Mouse (Mus musculus) liver, adult 2 months (tissue): ENCODE measurements at regions not wholly inside any gene's neighbourhood (a gene's known extent, or its start where the extent isn't known, plus 50 kb on each side); places are given as distances from the start of the nearest gene placed in this dataset.

Source experiments
- DNase-seq: peaks from one replicate; pipeline ENCODE4 v3.0.0-alpha.2; 2011; ENCODE audit warnings: low read depth, low spot score; ENCODE audit errors: extremely low read depth
- H3K27ac ChIP-seq: fragments of 200-500 bp; replicated peaks from 2 replicates; pipeline ENCODE4 v1.5.1; 2012; ENCODE audit warnings: low read depth, mild to moderate bottlenecking, control low read depth, inconsistent platforms, low read length; ENCODE audit not compliant: insufficient read depth
- H3K27me3 ChIP-seq: fragments of 200-500 bp; 2 replicates; pipeline ENCODE4 v1.6.1; 2012; ENCODE audit warnings: mild to moderate bottlenecking, moderate library complexity, low read length, inconsistent platforms; ENCODE audit not compliant: control insufficient read depth, insufficient read depth
- H3K36me3 ChIP-seq: fragments of 200-500 bp; 2 replicates; pipeline ENCODE4 v1.6.1; 2012; ENCODE audit warnings: low read length, inconsistent platforms; ENCODE audit not compliant: control insufficient read depth, insufficient read depth
- H3K4me1 ChIP-seq: fragments of 200-500 bp; 2 replicates; pipeline ENCODE4 v1.6.1; 2011; ENCODE audit warnings: low read length; ENCODE audit not compliant: control insufficient read depth, insufficient read depth
- H3K4me3 ChIP-seq: fragments of 200-500 bp; 2 replicates; pipeline ENCODE4 v1.5.1; 2011; ENCODE audit warnings: low read depth, mild to moderate bottlenecking, control low read depth, low read length, moderate library complexity; ENCODE audit not compliant: insufficient read depth
- H3K79me2 ChIP-seq: fragments of 200-500 bp; 2 replicates; pipeline ENCODE4 v1.6.1; 2012; ENCODE audit warnings: inconsistent platforms, mild to moderate bottlenecking, low read length, moderate library complexity; ENCODE audit not compliant: control insufficient read depth, insufficient read depth
- H3K9ac ChIP-seq: fragments of 200-500 bp; 2 replicates; pipeline ENCODE4 v1.6.1; 2012; ENCODE audit warnings: low read depth, mild to moderate bottlenecking, control low read depth, inconsistent platforms, low read length
- CTCF ChIP-seq: fragments of 200-500 bp; IDR thresholded peaks from 2 replicates; pipeline ENCODE4 v1.5.1; 2011; ENCODE audit warnings: low read depth, low read length, control low read depth
- POLR2A ChIP-seq: fragments of 200-500 bp; IDR thresholded peaks from 2 replicates; pipeline ENCODE4 v1.6.1; 2011; ENCODE audit warnings: low read length, control low read depth; ENCODE audit not compliant: insufficient read depth; ENCODE audit errors: extremely low read depth
- WGBS: fragments of 180-500 bp; shearing (Covaris S2); methylation state at CpG from one replicate; pipeline ENCODE4 v1.1.7; 2018; 5-methylcytosine and 5-hydroxymethylcytosine counted together

GRCm38 (mm10) chr8:10894306-10894705 is 114.0 kb downstream of the Irs2 start:
- H3K4me3 ChIP-seq, result no peak overlapping the region
- no peaks in the 10 kb centered on the region; the same call in 1 of the 2 replicates for H3K79me2 ChIP-seq
- DNase-seq, result no peak
- no peak overlapping the region for H3K27ac ChIP-seq
- no peaks in the 10 kb centered on the region for H3K27me3 ChIP-seq
- no peaks in the 10 kb centered on the region for H3K36me3 ChIP-seq
- no peak overlapping the region for H3K9ac ChIP-seq
- no peak for TF ChIP-seq POLR2A
- TF ChIP-seq CTCF, result no peak
- peaks cover 24% of the 10 kb centered on the region for H3K4me1 ChIP-seq
- 62% methylated on average over 5 of the region's 5 CpGs for WGBS

GRCm38 (mm10) chr8:10893709-10894108 is 114.5 kb downstream of the Irs2 start:
- Histone ChIP-seq H3K4me1 (peaks cover 19% of the 10 kb centered on the region), H3K27me3 (no peaks in the 10 kb centered on the region), H3K27ac (no peak overlapping the region), H3K79me2 (no peaks in the 10 kb centered on the region; the same call in 1 of the 2 replicates), H3K4me3 (no peak overlapping the region), H3K36me3 (no peaks in the 10 kb centered on the region; the same call in 1 of the 2 replicates), H3K9ac (no peak overlapping the region)
- DNase-seq, result no peak
- 80% methylated on average over 5 of the region's 5 CpGs for WGBS
- no peak for TF ChIP-seq POLR2A
- TF ChIP-seq CTCF, result no peak

GRCm38 (mm10) chr8:10891906-10892305 is 116.4 kb downstream of the Irs2 start:
- Histone ChIP-seq H3K4me1 (peaks cover 18% of the 10 kb centered on the region), H3K27ac (peak overlapping the region; percentile 68), H3K4me3 (peak overlapping the region; percentile 2; the same call in 1 of the 2 replicates), H3K79me2 (no peaks in the 10 kb centered on the region; the same call in 1 of the 2 replicates), H3K9ac (no peak overlapping the region), H3K36me3 (no peaks in the 10 kb centered on the region; the same call in 1 of the 2 replicates), H3K27me3 (no peaks in the 10 kb centered on the region)
- 27% methylated on average over 2 of the region's 2 CpGs for WGBS
- DNase-seq, result peak; percentile 94
- no peak for TF ChIP-seq POLR2A
- no peak for TF ChIP-seq CTCF

GRCm38 (mm10) chr8:10891440-10891839 is 116.8 kb downstream of the Irs2 start:
- WGBS, result 39% methylated on average over 5 of the region's 5 CpGs
- H3K79me2 ChIP-seq, result no peaks in the 10 kb centered on the region; the same call in 1 of the 2 replicates
- H3K36me3 ChIP-seq, result no peaks in the 10 kb centered on the region; the same call in 1 of the 2 replicates
- H3K4me1 ChIP-seq, result peaks cover 18% of the 10 kb centered on the region
- no peak for TF ChIP-seq CTCF
- TF ChIP-seq POLR2A, result no peak
- H3K4me3 ChIP-seq, result peak overlapping the region; percentile 15
- no peaks in the 10 kb centered on the region for H3K27me3 ChIP-seq
- peak overlapping the region; percentile 24; the same call in 1 of the 2 replicates for H3K9ac ChIP-seq
- peak overlapping the region; percentile 48 for H3K27ac ChIP-seq
- no peak for DNase-seq

- Histone ChIP-seq H3K27me3 (no peaks in the 10 kb centered on the region), H3K27ac (no peak overlapping the region), H3K36me3 (no peaks in the 10 kb centered on the region; the same call in 1 of the 2 replicates), H3K4me1 (peaks cover 19% of the 10 kb centered on the region), H3K9ac (no peak overlapping the region), H3K4me3 (no peak overlapping the region), H3K79me2 (no peaks in the 10 kb centered on the region; the same call in 1 of the 2 replicates)
- DNase-seq, result no peak
- no peak for TF ChIP-seq POLR2A
- TF ChIP-seq CTCF, result no peak
- WGBS, result 92% methylated on average over 3 of the region's 3 CpGs
Observed at GRCm38 (mm10) chr8:10885452-10885851, 122.8 kb downstream of the Irs2 start.

GRCm38 (mm10) chr8:10883418-10883817 is 124.8 kb downstream of the Irs2 start:
- no peak for DNase-seq
- Histone ChIP-seq H3K4me3 (no peak overlapping the region), H3K4me1 (peaks cover 23% of the 10 kb centered on the region), H3K27ac (no peak overlapping the region), H3K27me3 (no peaks in the 10 kb centered on the region), H3K36me3 (no peaks in the 10 kb centered on the region; the same call in 1 of the 2 replicates), H3K79me2 (no peaks in the 10 kb centered on the region; the same call in 1 of the 2 replicates), H3K9ac (no peak overlapping the region)
- 82% methylated on average over 7 of the region's 7 CpGs for WGBS
- TF ChIP-seq CTCF (no peak), POLR2A (no peak)
